Mouse (Mus musculus) midbrain, embryonic 10.5 days (tissue): ENCODE measurements around the gene Rps18. TPM values are rescaled to one million over a fixed set of nuclear protein-coding genes. Genes with fewer than 3 reads are reported as not detected.
"Not testable (repeated sequence)": the region's sequence is repeated elsewhere in the genome, so short reads cannot be mapped to it uniquely, and the experiment has no call there.

Source experiments
- DNase-seq: peaks from one replicate; pipeline ENCODE4 v3.0.0-alpha.2; 2017; ENCODE audit warnings: low spot score
- H3K27ac ChIP-seq: fragments of 300-500 bp; sonication (generic); replicated peaks from 2 replicates; pipeline ENCODE4 v1.5.1; 2016; ENCODE audit warnings: mild to moderate bottlenecking
- H3K27me3 ChIP-seq: fragments of 300-500 bp; sonication (generic); 2 replicates; pipeline ENCODE4 v1.6.1; 2016; ENCODE audit warnings: low read depth, mild to moderate bottlenecking; ENCODE audit not compliant: poor library complexity, severe bottlenecking
- H3K36me3 ChIP-seq: fragments of 300-500 bp; sonication (generic); 2 replicates; pipeline ENCODE4 v1.6.1; 2016; ENCODE audit warnings: mild to moderate bottlenecking, moderate library complexity
- H3K4me1 ChIP-seq: fragments of 300-500 bp; sonication (generic); 2 replicates; pipeline ENCODE4 v1.6.1; 2016
- H3K4me3 ChIP-seq: fragments of 300-500 bp; sonication (generic); 2 replicates; pipeline ENCODE4 v1.5.1; 2016; ENCODE audit warnings: mild to moderate bottlenecking, moderate library complexity
- H3K9me3 ChIP-seq: fragments of 300-500 bp; sonication (generic); replicated peaks from 2 replicates; pipeline ENCODE4 v1.6.1; 2016; ENCODE audit warnings: mild to moderate bottlenecking
- WGBS: fragments of 180-500 bp; shearing (Covaris S2); methylation state at CpG from one replicate; pipeline ENCODE4 v1.1.7; 2016; 5-methylcytosine and 5-hydroxymethylcytosine counted together
- polyA plus RNA-seq: library from polyadenylated mRNA; unstranded; fragments of >200 nt; fragmentation: Nextera tagmentation; extraction: Ambion mirVana; gene quantifications from 2 replicates; pipeline ENCODE4 v1.2.1, GENCODE M21; 2016

The Rps18 gene
- polyA plus RNA-seq, 1 experiment from 2014 or later: 1,576 TPM

GRCm38 (mm10) chr17:33962876-33963275, 7.1 kb upstream of the Rps18 start:
- DNase-seq: no peak
- no peaks in the 10 kb centered on the region for H3K27me3 ChIP-seq
- H3K27ac ChIP-seq: no peak overlapping the region
- H3K4me3 ChIP-seq: no peak overlapping the region
- no peaks in the 10 kb centered on the region for H3K4me1 ChIP-seq
- H3K9me3 ChIP-seq: no peaks in the 10 kb centered on the region
- 91% methylated on average over 7 of the region's 7 CpGs for WGBS
- peaks cover 88% of the 10 kb centered on the region for H3K36me3 ChIP-seq

GRCm38 (mm10) chr17:33959948-33960347, 4.1 kb upstream of the Rps18 start:
- no peak for DNase-seq
- Histone ChIP-seq H3K4me1 (peaks cover 12% of the 10 kb centered on the region), H3K4me3 (no peak overlapping the region), H3K9me3 (no peaks in the 10 kb centered on the region), H3K27me3 (no peaks in the 10 kb centered on the region), H3K36me3 (peaks cover 69% of the 10 kb centered on the region), H3K27ac (no peak overlapping the region)
- 94% methylated on average over 15 of the region's 15 CpGs for WGBS

- 93% methylated on average over 13 of the region's 13 CpGs for WGBS
- Histone ChIP-seq H3K36me3 (peaks cover 71% of the 10 kb centered on the region), H3K27ac (no peak overlapping the region), H3K4me1 (peaks cover 20% of the 10 kb centered on the region), H3K27me3 (no peaks in the 10 kb centered on the region), H3K4me3 (peak overlapping the region; percentile 4; the same call in 1 of the 2 replicates), H3K9me3 (no peaks in the 10 kb centered on the region)
- no peak for DNase-seq
These were observed 3.3 kb upstream of the Rps18 start for GRCm38 (mm10) chr17:33959135-33959534.

- peaks cover 27% of the 10 kb centered on the region for H3K4me1 ChIP-seq
- WGBS: 95% methylated on average over 11 of the region's 11 CpGs
- H3K36me3 ChIP-seq: peaks cover 71% of the 10 kb centered on the region
- H3K27me3 ChIP-seq: no peaks in the 10 kb centered on the region
- no peak overlapping the region for H3K27ac ChIP-seq
- no peak for DNase-seq
- no peaks in the 10 kb centered on the region for H3K9me3 ChIP-seq
- H3K4me3 ChIP-seq: no peak overlapping the region
These were observed 2.6 kb upstream of the Rps18 start for GRCm38 (mm10) chr17:33958451-33958850.

- H3K4me3 ChIP-seq: peak overlapping the region; percentile 29; the same call in 1 of the 2 replicates
These were observed 1.7 kb upstream of the Rps18 start for GRCm38 (mm10) chr17:33957493-33957892.

GRCm38 (mm10) chr17:33956336-33956735, 535 bp upstream of the Rps18 start:
- H3K36me3 ChIP-seq: peaks cover 71% of the 10 kb centered on the region
- 10% methylated on average over 10 of the region's 10 CpGs for WGBS

More at GRCm38 (mm10) chr17:33957493-33957892, 1.7 kb upstream of the Rps18 start:
- no peaks in the 10 kb centered on the region for H3K27me3 ChIP-seq
- no peak for DNase-seq
- WGBS: 87% methylated on average over 6 of the region's 6 CpGs
- H3K9me3 ChIP-seq: no peaks in the 10 kb centered on the region
- no peak overlapping the region for H3K27ac ChIP-seq
- peaks cover 71% of the 10 kb centered on the region for H3K36me3 ChIP-seq
- peaks cover 37% of the 10 kb centered on the region for H3K4me1 ChIP-seq

GRCm38 (mm10) chr17:33954646-33955554, 901 bp downstream of the Rps18 start:
- WGBS: under 1% methylated on average over 33 of the region's 33 CpGs
- Histone ChIP-seq H3K4me3 (peak overlapping the region; percentile 99), H3K9me3 (no peaks in the 10 kb centered on the region), H3K27me3 (no peaks in the 10 kb centered on the region), H3K27ac (peak overlapping the region; percentile 98), H3K36me3 (peaks cover 66% of the 10 kb centered on the region), H3K4me1 (peaks cover 62% of the 10 kb centered on the region)
- DNase-seq: no peak

More at GRCm38 (mm10) chr17:33956336-33956735, 535 bp upstream of the Rps18 start:
- H3K27me3 ChIP-seq: no peaks in the 10 kb centered on the region
- no peak for DNase-seq
- no peaks in the 10 kb centered on the region for H3K9me3 ChIP-seq
- H3K4me3 ChIP-seq: peak overlapping the region; percentile 99
- peaks cover 48% of the 10 kb centered on the region for H3K4me1 ChIP-seq
- H3K27ac ChIP-seq: peak overlapping the region; percentile 98

- peaks cover 68% of the 10 kb centered on the region for H3K4me1 ChIP-seq
- peak overlapping the region; percentile 98 for H3K27ac ChIP-seq
- WGBS: 43% methylated on average over 5 of the region's 5 CpGs
- H3K27me3 ChIP-seq: no peaks in the 10 kb centered on the region
- no peak for DNase-seq
- peak overlapping the region; percentile 99 for H3K4me3 ChIP-seq
- no peaks in the 10 kb centered on the region for H3K9me3 ChIP-seq
- H3K36me3 ChIP-seq: peaks cover 66% of the 10 kb centered on the region
These were observed 1.7 kb downstream of the Rps18 start for GRCm38 (mm10) chr17:33953961-33954565.

GRCm38 (mm10) chr17:33953310-33953709, 2.5 kb downstream of the Rps18 start:
- H3K4me1 ChIP-seq: peaks cover 68% of the 10 kb centered on the region

GRCm38 (mm10) chr17:33952879-33953278, 2.9 kb downstream of the Rps18 start:
- Histone ChIP-seq H3K27ac (no peak overlapping the region), H3K9me3 (no peaks in the 10 kb centered on the region), H3K27me3 (no peaks in the 10 kb centered on the region), H3K36me3 (peaks cover 65% of the 10 kb centered on the region), H3K4me1 (peaks cover 68% of the 10 kb centered on the region), H3K4me3 (peak overlapping the region; percentile 99)
- 86% methylated on average over 4 of the region's 4 CpGs for WGBS
- no peak for DNase-seq

More at GRCm38 (mm10) chr17:33953310-33953709, 2.5 kb downstream of the Rps18 start:
- WGBS: 89% methylated on average over 3 of the region's 3 CpGs
- no peaks in the 10 kb centered on the region for H3K9me3 ChIP-seq
- H3K27me3 ChIP-seq: no peaks in the 10 kb centered on the region
- H3K36me3 ChIP-seq: peaks cover 66% of the 10 kb centered on the region
- no peak overlapping the region for H3K27ac ChIP-seq
- H3K4me3 ChIP-seq: peak overlapping the region; percentile 99
- no peak for DNase-seq

GRCm38 (mm10) chr17:33952015-33952414, 3.8 kb downstream of the Rps18 start:
- H3K9me3 ChIP-seq, H3K27ac ChIP-seq, H3K27me3 ChIP-seq, DNase-seq: not testable (repeated sequence)
- Histone ChIP-seq H3K36me3 (peaks cover 71% of the 10 kb centered on the region), H3K4me3 (peak overlapping the region; percentile 54), H3K4me1 (peaks cover 64% of the 10 kb centered on the region)
- 75% methylated on average over 13 of the region's 13 CpGs for WGBS

- Histone ChIP-seq H3K4me1 (peaks cover 57% of the 10 kb centered on the region), H3K4me3 (peak within 1 kb of the TSS; percentile 54), H3K36me3 (peaks cover 77% of the 10 kb centered on the region), H3K9me3 (no peaks in the 10 kb centered on the region), H3K27me3 (no peaks in the 10 kb centered on the region), H3K27ac (peak within 1 kb of the TSS; percentile 84)
- peak; percentile 86 for DNase-seq
- 1% methylated on average over 45 of the region's 45 CpGs for WGBS
These were observed 4.5 kb downstream of the Rps18 start, which contains the start of gene B3galt4 for GRCm38 (mm10) chr17:33951021-33951946. Gene B3galt4 (minus strand): TSS chr17:33951488.
